Mouse (Mus musculus) kidney, adult 18-20 months (tissue): Measurements from ENCODE around the gene Fgf8.

Source experiments
- DNase-seq: peaks from one replicate; pipeline ENCODE4 v3.0.0; 2021

The Fgf8 gene

DNA sequence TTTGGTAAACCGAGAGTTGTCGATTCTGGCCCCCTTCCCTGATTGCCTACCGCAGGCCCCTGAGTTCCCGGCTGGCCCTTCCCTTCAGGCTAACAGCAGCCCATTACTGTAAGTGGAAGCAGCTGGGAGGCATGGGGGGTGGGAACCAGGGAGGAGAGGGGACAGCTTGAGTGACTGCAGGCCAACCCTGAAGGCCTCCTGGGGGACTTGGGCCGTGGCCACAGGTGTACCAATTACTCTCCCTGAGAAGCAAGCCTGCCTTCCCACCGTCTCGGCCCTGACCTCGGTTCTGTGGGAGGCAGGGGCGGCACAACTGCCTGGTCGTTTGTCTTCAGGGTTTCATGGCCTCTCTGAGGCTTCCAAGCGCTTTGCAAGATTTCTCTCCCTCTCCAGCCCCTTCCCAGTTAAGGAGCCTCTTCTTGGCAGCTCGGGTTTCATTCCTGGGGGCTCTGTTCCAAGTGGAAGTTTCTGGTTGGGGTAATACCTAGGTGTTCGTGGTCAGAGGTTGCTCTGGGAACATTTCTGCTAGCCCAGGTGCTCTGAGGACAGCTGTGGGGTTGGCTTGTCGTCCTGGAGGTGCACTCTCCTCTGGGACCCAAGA lies 16.9 kb downstream of the Fgf8 start:
- DNase-seq = no peak

DNA sequence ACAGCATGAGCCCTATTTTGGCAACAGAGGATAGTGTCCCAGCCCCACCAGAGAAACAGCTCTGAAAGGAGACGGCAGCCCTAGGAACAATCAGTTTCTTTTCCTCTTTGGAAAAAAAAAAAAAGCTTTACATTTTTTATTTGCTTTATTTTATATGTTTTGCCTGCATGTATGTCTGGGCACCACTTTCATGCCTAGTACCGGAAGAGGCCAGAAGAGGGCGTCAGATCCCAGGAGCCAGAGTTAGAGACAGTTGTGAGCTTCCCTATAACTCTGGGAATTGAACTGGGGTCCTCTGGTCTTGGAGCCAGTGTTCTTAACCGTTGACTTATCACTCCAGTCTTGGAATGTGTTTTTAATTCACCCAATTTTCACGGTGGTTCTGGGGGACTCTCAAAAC lies 20.5 kb downstream of the Fgf8 start:
- no peak for DNase-seq

DNA sequence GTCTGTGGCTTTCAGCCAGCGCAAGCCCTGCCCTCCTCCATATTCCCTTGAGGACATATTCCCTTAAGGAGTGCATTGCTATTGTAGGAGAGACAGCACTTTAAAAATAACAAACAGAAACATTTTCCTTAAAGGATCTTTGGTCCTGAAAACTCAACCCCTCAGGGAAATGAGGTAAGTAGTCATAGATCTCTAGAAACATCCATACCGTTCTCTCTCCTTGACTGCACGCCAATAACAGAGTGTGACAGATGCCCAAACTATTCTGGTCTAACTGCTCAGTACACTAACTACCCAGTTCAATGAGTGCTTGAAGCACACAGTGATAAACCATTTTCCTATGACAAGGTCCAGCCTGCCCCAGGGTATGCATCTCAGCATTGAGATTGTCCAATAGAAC lies 24.4 kb downstream of the Fgf8 start:
- DNase-seq = no peak

DNA sequence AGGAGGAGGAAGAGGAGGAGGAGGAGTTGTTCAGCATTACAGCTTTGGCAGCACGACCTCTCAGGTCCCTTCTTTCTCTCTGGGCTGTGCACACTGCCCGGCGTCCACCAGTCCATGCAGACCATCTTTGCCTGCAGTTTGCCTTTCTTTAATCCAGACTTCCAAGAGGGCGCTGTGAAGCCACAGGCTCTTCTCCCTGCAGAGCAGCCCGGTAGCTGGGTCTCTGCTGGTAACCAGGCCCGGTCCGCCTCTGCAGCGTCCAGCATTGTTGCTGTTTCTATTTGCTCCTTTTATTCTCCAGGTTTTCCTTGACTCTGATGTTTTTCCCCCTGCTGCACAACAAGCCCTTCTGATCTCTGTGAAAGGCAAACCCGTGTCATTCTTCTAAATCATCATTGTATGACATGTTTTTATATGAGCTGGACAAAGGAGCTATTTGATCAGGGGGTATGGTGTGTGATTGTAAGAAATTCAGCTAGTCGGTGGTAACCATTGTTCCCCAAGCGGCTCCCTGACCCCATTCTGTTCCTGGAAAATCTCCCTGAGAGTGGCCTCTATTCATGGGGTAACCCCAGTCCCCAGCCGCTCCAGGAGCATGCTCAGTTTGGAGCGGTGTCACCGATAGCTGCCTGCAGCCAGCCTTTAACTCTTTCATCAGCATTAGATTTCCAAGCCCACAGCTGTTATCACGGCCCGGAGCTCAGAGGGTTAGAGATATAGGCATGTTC lies 25.1 kb downstream of the Fgf8 start:
- no peak for DNase-seq

DNA sequence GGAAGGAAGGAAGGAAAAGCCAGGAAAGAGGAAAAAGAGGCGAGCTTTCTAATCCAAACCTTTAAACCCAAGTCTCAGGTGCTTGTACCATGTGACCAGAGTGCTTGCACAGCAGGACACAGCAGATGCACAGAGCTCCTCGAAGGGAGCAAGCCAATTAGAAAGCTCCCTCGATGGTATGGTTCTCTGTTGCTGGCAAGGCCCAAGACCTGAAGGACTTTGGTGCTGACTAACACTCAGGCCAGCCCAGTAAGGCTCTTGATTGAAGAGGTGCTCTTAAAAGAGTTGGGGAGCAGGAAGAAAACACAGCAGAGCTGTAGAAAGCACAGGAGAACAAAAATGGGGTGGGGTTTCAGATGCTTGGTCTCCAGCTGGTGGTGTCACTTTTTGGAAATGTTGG lies 34.0 kb downstream of the Fgf8 start:
- no peak for DNase-seq

- DNase-seq = no peak
Observed at GRCm38 (mm10) chr19:45696281-45696600, 46.5 kb downstream of the Fgf8 start.

DNA sequence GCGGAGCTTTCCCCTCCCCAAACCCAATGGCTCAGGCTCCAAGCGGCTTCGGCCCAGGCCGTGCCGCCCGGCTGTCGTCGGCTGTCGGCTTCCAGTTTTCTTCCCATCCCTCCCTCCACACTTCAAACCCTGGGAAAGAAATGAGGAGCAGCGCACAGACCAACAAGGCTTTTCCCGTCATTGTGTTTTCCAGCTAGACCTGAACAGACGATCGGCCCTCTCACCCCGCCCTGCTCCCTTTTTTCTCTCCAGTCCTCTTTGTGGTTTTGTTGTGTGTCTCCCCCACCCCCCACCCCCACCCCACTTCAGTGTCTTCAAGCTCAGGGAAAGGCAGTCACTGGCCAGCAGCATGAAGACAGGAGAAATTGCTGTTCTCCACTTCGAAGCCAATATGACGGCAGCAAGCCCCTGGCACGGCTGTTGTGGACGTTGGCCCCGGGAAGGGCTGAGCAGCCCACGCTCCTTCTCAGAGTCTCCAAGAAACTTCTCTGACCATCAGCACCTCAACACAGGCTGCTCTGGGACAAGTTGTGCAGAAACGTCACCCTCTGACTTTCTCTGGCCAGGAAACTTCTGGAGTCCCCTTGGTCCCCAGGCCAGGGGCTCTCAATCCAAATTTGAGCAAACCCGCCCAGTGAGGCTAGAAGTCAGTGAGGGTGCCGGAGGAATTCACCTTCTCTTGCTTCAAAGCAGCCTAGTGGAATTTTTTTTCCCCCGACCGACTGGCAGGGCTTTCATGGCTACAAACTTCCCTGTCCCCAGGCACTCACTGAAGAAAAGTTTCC lies 47.0 kb downstream of the Fgf8 start:
- no peak for DNase-seq

GRCm38 (mm10) chr19:45694056-45694455 lies 48.7 kb downstream of the Fgf8 start:
- no peak for DNase-seq

DNA sequence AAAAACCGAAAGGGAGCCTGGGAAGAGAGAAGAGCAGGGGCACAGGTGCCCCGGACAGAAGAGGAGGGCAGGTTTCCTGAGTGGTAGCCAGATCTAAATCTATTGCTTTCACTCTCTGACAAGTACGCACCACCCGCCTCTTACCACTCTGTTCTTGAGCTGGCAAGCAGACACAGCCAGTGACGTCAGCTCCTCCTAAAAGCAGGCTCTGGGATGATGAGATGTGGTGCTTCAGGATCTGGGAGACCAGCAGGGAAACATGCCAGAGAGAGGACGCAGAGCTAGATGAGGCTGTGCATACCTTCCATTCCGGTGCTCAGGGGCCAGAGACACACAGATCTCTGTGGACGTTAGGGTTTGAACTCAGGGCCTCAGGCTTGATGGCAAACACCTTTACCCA lies 50.5 kb downstream of the Fgf8 start:
- DNase-seq = no peak

- DNase-seq = no peak
Observed at GRCm38 (mm10) chr19:45691001-45691535, 51.6 kb downstream of the Fgf8 start.

- DNase-seq = no peak
Observed at GRCm38 (mm10) chr19:45687001-45687400, 55.7 kb downstream of the Fgf8 start.
